Mouse (Mus musculus): Measurements from ENCODE around the gene Olfr73.

DNA sequence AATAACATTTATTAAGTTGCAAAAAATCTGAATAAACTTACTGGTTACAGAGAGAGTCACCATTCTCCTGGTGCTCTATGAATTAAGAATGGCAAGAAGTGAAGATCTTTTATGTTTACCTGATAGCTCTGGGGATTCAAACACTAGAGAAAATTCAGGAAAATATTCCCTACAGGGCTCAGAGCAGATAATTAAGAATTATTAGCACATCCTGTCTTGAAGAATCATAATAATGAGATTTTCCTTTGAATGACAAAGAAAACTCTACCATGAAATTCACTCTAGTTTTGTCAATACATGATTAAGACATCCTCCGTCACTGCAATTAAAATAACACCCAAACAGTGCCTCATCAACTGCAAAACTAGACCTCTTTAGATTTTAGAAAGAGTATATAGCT lies 13.5 kb upstream of the Olfr73 start, which contains the start of gene Olfr1162:
- no peak for TF ChIP-seq CTCF (IDR thresholded peaks at IDR 0.05; ENCODE audit: low read depth)
- no peak for TF ChIP-seq EP300 (IDR thresholded peaks at IDR 0.05; ENCODE audit: low read depth)
